8 mouse cellular contexts compared by ENCODE assay signal in the genomic region with DNA sequence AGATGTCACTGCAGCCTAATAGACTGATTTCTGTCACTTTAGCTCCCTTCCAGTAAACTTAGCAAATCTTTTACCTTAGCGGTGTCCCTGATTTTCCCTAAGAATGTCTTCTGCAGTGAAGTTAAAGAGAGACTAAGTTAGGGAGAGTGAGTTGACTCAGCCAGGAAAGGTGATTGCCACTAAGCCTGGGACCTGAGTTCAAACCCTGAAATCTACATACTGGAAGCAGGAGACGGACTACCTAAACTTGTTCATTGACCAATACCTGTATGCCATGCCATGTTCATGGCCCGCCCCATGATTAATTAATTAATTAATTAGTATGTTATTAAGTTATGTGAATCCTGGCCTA. TPM values are rescaled to one million over a fixed set of nuclear protein-coding genes. Genes with fewer than 3 reads are reported as not detected.
DNase-seq lines count a peak whose midpoint lies in the region; ATAC-seq and TF ChIP-seq lines count a peak whose summit lies in the region.

No protein-coding gene starts in this region.

- no peak overlapping the region for H3K9ac ChIP-seq in liver, postnatal 0 days (replicated peaks)
- no peak overlapping the region for H3K9ac ChIP-seq in liver, embryonic 12.5 days

- no peak overlapping the region for H3K4me2 ChIP-seq in liver, postnatal 0 days (ENCODE audit: low read depth, low read length)
- H3K4me2 ChIP-seq in liver, embryonic 12.5 days, result no peak overlapping the region

- no peak overlapping the region for H3K4me3 ChIP-seq in liver, postnatal 0 days (ENCODE audit: low read depth, low read length)
- H3K4me3 ChIP-seq in liver, embryonic 12.5 days, result no peak overlapping the region

- no peaks in the 10 kb centered on the region for H3K36me3 ChIP-seq in liver, postnatal 0 days (replicated peaks; ENCODE audit: insufficient read depth, low read length)
- no peaks in the 10 kb centered on the region for H3K36me3 ChIP-seq in liver, embryonic 12.5 days

- no peaks in the 10 kb centered on the region for H3K4me1 ChIP-seq in liver, postnatal 0 days (ENCODE audit: insufficient read depth)
- H3K4me1 ChIP-seq in liver, embryonic 12.5 days, result no peaks in the 10 kb centered on the region

- no peak for ATAC-seq in liver, postnatal 0 days
- ATAC-seq in liver, embryonic 12.5 days, result no peak
- peak; percentile 53 for ATAC-seq in granulocyte monocyte progenitor cell, adult 5-6 weeks (replicated peaks; ENCODE audit: poor library complexity, severe bottlenecking)
- ATAC-seq in megakaryocyte, adult 5-6 weeks (ENCODE audit: poor library complexity, severe bottlenecking), result 0 out of 2 replicates have a peak, but pooled peaks have one; percentile 52

- 61% methylated on average over 3 of the region's 3 CpGs for WGBS in liver, postnatal 0 days (ENCODE audit: insufficient replicate concordance)
- 46% methylated on average over 3 of the region's 3 CpGs for WGBS in liver, embryonic 12.5 days (ENCODE audit: insufficient replicate concordance)

- TF ChIP-seq CTCF in liver, postnatal 0 days (IDR thresholded peaks at IDR 0.05; ENCODE audit: low read depth), result peak; percentile 77

- H3K27me3 ChIP-seq in liver, postnatal 0 days (ENCODE audit: insufficient read depth, low read length), result no peaks in the 10 kb centered on the region
- no peaks in the 10 kb centered on the region for H3K27me3 ChIP-seq in liver, embryonic 12.5 days (replicated peaks)

- H3K27ac ChIP-seq in liver, postnatal 0 days (ENCODE audit: low read depth), result no peak overlapping the region
- no peak overlapping the region for H3K27ac ChIP-seq in liver, embryonic 12.5 days

- no peak for TF ChIP-seq EP300 in liver, postnatal 0 days (IDR thresholded peaks at IDR 0.05; ENCODE audit: low read depth)

- H3K9me3 ChIP-seq in liver, postnatal 0 days (ENCODE audit: low read length), result no peaks in the 10 kb centered on the region
- H3K9me3 ChIP-seq in liver, embryonic 12.5 days (replicated peaks), result no peaks in the 10 kb centered on the region

- DNase-seq in adrenal gland, postnatal 10 days, result peak; percentile 13
- DNase-seq in adrenal gland, adult 18-20 months (ENCODE audit: low spot score in 2 of 2), result no peak
- no peak for DNase-seq in liver, postnatal 0 days
- no peak for DNase-seq in urinary bladder, postnatal 25 days (ENCODE audit: low spot score)
- no peak for DNase-seq in right cerebral cortex, postnatal 10 days (ENCODE audit: low spot score in 2 of 2)

RNA-seq across cellular contexts. Expression of a gene that starts 26.6 kb away (rescaled TPM):
- 10 to 100 TPM; 18.1 TPM for total RNA-seq in adrenal gland, postnatal 10 days (2021)
- total RNA-seq in adrenal gland, adult 18-20 months (2021), result 10 to 100 TPM; 10.6 to 15.3 TPM
- 4.6 and 5.8 TPM in 2 replicates for polyA plus RNA-seq in liver, postnatal 0 days (2015; fragmentation: Nextera tagmentation; extraction: Ambion mirVana)
- polyA plus RNA-seq in liver, embryonic 12.5 days (2016; fragmentation: Nextera tagmentation; extraction: Ambion mirVana), result 6.3 and 7.2 TPM in 2 replicates
- total RNA-seq in granulocyte monocyte progenitor cell, adult 5-6 weeks (2014; fragmentation: Nextera tagmentation), result 4.8 and 10.8 TPM in 2 replicates
- total RNA-seq in granulocyte monocyte progenitor cell, adult 5-6 weeks (2017), result 14.2 and 16.8 TPM in 2 replicates
- total RNA-seq in megakaryocyte, adult 5-6 weeks (2015), result 9.0 and 9.9 TPM in 2 replicates
- total RNA-seq in megakaryocyte, adult 5-6 weeks (2017), result 6.7 and 9.5 TPM in 2 replicates

RNA-seq across cellular contexts. Expression of a gene that starts 26.6 kb away (rescaled TPM):
- total RNA-seq in adrenal gland, postnatal 10 days (2021), result 10 to 100 TPM; 34.2 to 37.4 TPM
- total RNA-seq in adrenal gland, adult 18-20 months (2021), result 10 to 100 TPM; 28.9 to 37.9 TPM
- 11.0 and 14.2 TPM in 2 replicates for polyA plus RNA-seq in liver, postnatal 0 days (2015; fragmentation: Nextera tagmentation; extraction: Ambion mirVana)
- 13.4 and 14.2 TPM in 2 replicates for polyA plus RNA-seq in liver, embryonic 12.5 days (2016; fragmentation: Nextera tagmentation; extraction: Ambion mirVana)
- 28.4 and 29.7 TPM in 2 replicates for total RNA-seq in granulocyte monocyte progenitor cell, adult 5-6 weeks (2014; fragmentation: Nextera tagmentation)
- 15.9 and 77.0 TPM in 2 replicates for total RNA-seq in granulocyte monocyte progenitor cell, adult 5-6 weeks (2017)
- total RNA-seq in megakaryocyte, adult 5-6 weeks (2015), result 32.3 and 33.2 TPM in 2 replicates
- 65.1 and 66.7 TPM in 2 replicates for total RNA-seq in megakaryocyte, adult 5-6 weeks (2017)

Comparison
In these comparisons a context has a peak if more than half of its experiments do, and no peak if none do; other contexts are left out.
1. ATAC-seq: peak in granulocyte monocyte progenitor cell, adult 5-6 weeks (single experiment) and megakaryocyte, adult 5-6 weeks (single experiment); none in liver, postnatal 0 days (single experiment) and liver, embryonic 12.5 days (single experiment).